Mouse (Mus musculus) frontal cortex, adult 2 months (tissue): ENCODE measurements at regions not wholly inside any gene's neighbourhood (a gene's known extent, or its start where the extent isn't known, plus 50 kb on each side); places are given as distances from the start of the nearest gene placed in this dataset.

ENCODE experiments used
- DNase-seq, 2 experiments: peaks; one replicate each; pipeline ENCODE4 v3.0.0; 2022; ENCODE audit warnings: low spot score in 1 of 2; ENCODE audit errors: extremely low spot score in 1 of 2

DNA sequence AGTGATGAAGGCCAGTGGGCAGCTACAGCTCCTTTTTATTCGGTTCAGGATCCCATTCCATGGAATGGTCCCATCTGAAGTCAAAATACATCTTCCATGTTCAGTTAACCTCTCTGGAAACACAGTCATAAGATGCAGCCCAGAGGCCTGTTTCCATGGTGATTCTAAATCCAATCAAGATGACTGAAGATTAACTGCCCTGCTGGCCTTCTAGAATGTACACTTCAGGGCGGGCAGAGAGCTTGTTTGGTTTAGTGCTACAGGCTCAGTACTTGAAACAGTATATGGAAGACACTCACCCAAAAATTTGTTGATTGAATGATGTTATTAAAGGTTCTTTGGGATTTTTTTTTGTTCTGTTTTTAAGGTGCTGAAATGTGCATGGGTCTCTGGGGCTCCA lies 148.0 kb upstream of the Mkln1 start:
- no peak for DNase-seq

DNA sequence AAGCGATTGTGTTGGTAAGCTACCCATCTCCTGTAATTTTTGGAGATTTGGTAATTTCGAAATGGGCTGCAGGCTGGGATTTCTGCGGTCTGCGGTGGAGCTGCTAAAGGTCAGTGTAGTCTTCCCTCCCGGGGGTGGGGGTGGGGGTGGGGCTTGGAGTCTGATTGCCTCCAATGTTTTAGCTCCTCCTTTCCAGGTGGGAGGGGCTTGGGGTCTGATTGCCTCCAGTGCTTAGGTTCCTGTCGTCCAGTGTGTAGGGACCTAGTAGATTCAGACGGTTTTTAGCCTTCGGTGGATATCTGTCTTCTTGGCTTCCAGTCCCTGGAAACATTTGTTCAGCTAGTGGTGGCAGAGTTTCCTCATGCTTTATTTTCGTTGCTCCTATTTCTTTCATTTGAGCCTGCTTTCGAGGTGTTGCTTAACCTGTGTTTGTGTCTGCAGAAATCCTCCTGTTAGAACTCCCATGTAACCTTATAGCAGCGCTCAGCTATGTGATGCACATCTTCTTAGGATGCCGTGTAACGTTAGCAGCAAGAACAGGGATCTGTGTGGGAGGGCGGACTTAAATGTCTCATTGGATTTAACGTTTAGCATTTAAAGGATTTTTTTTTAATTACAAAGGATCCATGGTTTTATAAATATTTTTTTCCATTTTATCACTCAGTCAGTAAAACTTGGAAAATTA lies 145.1 kb upstream of the Mkln1 start:
- no peak for DNase-seq

DNA sequence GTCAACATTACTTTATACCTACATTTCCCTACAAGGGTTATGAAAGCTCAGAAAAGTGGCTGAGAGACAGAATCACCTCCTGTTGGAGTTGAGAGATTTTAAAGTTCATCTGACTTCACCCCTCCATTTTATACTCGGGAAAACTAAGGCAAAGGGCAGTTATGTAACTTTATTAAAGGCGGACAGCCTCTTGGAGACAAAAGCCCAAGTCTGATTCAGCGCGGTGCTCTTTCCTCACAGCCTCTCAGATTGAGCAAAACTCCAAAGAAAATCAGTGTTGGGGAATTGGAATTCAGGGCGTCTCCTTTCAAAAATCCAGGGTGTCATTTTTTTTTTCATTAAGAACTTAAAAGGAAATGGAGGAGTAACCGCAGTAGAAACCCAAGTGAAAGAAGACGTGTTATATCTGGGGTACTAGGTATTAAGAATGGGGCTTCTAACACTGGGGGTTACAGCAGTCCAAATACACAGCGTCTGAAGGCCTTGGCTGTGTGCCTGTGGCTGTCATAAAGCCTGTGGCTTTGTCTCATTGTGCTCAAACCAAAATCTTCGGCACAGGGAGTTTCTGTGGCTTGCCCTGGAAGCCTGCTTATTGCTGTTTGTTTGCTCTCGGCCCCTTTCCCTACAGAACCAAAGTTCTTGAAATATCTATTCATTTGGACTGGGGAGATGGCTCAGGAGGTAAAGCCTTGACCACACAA lies 137.7 kb upstream of the Mkln1 start:
- no peak for DNase-seq

DNA sequence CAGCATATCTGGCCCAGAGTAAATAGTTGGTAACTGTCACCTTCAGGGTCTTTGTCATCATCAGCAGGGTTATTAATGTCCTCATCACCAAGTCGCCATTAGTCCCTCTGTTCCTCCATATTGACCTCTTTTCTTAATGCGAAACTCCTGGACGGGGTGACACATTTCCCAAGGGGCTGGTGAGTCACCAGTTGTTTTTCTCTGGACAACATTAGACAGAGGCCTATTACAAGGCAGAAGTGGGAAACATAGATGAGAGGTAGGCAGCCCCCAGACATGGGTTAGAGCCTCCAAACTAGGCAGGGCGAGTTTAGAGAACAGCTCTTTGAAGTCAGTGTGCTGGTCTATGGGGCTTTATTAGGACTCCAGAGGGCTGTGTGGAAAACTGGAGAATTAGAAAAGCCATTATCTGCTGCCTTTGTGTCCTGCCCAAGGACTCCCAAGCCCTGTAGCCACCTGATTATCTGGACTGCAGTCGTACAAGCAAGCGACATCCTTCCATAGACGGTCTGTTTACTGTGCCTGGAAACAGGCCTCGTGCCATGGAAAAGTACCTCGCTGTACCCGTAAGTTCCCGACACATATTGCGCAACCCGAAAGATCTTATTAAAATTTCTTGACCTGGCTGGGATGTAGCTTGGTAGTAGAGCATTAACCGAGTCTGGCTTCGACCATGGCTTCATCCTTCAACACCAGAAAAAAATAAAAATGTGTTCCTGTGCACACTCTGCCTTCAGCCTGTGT lies 136.6 kb upstream of the Mkln1 start:
- no peak for DNase-seq

DNA sequence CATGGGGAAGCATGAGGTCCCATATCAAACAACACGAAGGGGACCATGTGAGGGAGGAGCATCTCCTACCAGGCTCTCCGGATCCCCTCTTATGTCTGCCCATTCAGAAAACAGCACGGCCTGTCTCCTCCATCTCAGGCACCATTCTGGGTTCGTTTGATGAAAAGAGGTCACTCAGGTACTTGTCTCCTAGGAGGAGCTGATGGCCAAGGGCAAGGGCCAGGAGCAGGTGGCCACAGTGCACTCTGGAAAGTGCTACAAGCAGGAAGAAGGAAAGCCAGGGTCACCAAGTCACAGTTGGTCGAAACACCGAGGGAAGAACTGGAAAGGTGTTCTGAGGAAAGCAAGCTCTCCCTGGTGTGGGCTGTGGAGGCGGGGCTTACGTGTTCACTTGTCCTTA lies 135.9 kb upstream of the Mkln1 start:
- DNase-seq = no peak

DNA sequence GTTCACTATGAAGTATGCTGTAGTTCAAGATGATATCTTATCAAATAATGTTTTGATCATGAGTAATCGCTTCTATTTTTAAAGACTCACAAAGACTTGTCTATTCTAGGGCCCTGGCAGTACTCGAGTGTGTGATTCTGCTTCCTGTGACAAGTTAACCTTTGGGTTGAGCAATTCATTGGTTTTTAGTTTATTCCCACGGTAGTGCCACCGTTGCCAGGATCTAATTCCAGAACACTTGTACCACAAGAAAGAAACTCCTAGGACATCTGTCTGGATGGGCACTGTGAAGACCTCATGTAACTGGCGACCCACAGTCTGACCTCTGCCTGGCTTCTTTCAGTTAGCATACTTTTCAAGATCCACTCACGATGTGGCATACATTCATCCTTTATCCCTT lies 134.7 kb upstream of the Mkln1 start:
- no peak for DNase-seq

DNA sequence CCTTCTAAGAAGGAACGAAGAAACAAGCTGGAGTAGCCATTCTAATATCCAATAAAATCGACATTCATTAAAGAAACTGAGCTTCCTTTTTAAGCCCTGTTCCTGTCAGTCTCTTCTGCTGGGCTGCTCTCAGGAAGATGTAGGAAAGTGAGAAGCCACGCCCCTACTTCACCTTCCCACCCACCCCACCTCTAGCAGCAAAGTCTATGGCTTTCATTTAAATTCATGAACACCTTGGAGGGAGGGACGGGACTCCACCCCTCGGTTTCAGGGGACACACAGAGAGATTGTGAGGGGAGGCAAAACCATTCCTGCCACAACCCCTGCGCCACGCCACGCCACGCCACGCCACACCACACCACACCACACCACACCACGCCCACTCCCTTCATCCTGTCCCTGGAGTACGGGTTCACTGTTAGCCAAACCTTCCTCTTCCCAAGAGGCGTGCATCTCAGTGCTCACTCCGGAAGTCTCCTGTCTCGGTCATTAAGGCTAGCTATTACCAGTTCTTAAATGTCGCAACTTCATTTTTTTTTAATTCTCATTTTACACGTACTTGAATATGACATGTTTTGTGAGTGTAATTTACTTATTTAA lies 132.0 kb upstream of the Mkln1 start:
- no peak for DNase-seq

DNA sequence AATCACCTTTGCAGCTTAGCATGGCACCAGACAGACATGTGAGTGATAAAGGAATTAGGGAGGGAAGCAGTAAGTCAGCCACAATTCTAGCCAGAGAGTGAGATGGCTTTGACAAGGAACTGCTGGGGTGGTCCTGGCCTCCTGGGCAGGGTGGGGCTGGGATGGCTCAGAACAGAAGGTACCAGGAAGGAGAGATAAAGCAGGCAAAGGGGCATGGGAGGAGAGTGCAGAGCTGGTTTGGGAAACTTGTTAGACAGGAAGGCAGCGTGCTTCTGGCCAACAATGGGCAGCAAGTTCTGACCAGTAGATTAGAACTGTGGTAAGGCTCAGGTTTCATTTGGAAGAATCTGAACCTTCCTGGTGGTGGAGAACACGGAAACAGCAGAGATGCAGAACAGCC lies 130.5 kb upstream of the Mkln1 start:
- no peak for DNase-seq

DNA sequence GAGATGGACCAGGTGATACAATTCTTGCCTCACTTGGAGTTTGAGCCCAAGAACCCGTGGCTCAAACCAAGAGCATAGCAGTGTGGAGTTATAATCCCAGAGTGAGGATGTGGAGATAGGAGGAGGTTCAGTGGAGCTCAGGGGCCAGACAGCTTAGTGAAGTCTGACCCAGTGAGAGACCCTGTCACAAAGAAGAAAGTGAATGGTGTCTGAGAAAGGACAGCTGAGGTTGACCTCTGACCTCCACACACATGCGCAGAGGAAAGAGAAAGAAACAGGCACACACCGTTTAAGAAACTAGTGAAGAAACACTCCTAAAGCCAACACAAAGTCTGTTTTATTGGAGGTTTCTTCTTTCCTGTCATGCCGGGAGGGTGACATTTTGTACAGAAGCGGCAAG lies 124.7 kb upstream of the Mkln1 start:
- no peak for DNase-seq

DNA sequence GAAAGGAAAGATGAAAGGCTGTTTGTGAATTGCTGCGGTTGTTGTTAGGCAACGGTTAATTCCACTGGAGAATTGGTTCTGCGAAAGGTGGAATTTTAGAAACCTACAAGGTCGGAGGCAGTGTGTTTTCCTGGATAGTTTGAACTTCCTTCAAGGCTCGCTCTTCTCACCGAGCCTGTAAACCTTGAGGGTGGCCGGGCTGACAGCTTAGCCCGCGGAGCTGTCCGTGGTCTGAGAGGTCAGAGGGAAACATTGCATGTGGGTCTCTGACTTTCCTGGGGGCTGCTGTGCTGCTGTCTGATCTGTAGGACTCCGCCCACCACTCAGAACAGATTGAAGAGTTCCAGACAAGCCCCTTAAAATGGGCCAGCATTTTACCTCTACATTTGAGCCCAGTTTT lies 124.3 kb upstream of the Mkln1 start:
- DNase-seq = no peak

DNA sequence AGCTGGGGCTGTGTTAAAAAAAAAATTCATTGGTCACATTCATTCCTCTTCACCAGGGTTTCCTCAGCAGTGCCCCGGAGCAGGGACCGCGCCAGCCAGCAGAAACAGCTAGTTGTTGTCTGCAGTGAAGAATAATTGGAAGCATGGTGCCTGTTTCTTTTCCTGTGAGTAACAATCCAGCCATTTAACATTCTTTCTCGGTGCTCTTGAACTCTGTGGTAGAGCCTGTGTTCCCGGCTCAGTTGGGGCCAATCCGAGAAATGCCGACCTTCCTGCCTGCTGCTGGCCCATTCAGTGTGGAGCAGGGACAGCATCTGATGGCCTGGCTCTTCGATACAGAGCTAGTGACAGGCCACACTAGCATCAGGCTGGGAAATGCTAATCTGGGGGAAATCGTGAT lies 120.7 kb upstream of the Mkln1 start:
- no peak for DNase-seq

DNA sequence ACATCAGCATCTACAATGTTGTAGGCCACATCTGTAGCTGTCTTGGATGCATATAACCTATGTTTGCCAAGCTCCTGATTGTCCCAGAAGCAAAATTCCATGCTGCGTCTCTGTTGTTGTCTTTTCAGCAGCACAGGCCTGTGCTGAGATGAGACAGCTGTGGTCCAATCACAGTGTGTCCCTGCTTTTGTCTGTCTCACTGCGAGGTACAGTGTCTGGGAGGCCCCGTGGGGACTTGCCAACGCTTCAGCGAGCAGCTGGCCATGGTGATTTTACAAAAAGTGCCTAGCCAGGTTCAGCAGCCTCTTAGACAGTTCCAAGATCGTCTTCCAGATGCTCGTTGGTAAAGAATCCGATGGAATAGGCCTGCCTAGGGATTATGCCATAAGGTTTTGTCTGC lies 114.6 kb upstream of the Mkln1 start:
- no peak for DNase-seq

DNA sequence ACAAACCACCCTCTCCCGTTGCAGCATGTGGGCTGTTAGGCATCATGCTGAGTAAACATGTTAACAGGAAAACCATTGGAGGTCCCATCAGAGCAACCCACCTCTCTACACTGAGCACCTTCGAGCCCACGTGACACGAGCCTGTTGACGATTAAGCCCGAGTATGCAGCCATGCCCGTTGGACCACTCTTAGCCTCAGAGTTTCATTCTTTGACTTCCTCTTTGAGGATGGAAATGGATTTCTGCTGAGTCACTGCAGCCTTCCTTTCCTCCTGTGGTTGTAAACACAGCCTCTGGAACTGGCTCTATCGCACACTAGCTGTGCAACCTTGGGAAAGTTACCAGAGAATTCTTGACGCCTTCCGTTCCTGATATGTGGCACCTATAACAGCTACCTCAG lies 114.1 kb upstream of the Mkln1 start:
- no peak for DNase-seq

DNA sequence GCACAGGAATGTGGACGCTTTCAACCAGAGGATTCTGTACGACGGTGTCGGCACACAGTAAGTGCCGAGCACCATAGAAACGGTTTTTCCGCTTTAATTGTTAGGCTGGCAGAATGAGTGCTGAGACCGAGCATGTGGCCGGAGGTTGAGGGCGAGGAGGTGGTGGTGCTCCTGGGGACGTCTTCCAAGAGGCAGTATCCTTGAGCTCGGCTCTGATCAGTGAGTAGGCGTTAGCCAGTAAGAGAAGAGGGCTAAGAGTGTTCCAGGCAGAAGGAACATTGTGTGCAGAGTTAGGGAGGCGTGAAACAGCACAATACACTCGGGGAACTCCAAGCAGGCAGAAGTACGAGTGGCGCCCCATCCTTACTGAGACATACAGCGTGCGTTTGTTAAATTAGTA lies 113.5 kb upstream of the Mkln1 start:
- DNase-seq = peak; percentile 86 to 88

DNA sequence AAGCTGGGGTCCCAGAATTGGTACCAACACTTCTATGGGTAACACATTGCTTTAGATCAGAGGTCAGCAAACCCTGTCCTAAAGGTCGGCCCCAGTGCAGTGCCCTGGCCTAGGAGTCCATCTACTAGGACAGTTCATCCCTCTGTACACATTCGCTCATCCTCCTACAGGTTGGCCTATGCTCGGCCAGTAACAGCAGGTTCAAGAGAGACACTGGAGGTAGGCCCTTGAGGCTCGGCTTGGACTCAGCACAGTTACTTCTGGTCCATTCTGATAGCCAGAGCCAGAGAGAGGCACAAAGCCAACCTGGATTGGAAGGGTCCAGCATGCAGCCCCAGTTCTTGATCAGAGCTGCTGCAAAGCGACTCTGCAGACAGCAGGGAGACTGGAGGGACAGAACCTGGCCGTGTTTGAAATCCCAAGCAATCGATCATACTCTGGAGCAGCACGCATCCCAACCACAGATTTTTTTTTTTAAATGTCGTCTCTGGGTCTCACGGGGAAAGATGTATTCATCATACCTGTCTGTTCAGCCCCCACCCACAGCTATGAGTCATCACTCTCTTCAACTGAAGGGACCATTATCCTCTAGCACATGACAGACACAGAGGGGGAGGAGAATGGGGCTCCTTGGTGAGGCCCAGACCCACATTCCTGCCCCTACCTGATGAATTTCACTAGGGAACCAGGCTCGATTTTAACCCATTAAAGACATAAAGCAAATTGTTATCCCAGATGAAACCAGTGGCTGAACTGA lies 112.4 kb upstream of the Mkln1 start:
- DNase-seq = no peak

DNA sequence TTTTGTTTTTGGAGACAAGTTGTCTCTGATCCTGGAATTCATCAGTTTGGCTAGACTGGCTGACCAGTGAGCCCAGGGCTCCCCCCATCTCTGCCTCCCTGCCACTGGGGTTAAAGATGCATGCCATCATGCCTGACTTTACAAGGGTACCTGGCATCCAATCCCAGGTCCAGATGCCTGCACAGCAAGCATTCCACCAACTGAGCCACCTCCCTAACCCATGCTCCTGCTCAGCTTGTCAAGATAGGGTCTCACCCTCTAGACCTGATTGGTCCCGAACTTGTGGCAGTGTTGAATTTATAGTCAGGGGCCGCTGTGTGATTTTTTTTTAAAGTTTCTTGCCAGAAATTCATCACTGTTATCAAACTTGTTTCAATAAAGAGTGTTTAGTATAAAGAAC lies 111.4 kb upstream of the Mkln1 start:
- DNase-seq = no peak

DNA sequence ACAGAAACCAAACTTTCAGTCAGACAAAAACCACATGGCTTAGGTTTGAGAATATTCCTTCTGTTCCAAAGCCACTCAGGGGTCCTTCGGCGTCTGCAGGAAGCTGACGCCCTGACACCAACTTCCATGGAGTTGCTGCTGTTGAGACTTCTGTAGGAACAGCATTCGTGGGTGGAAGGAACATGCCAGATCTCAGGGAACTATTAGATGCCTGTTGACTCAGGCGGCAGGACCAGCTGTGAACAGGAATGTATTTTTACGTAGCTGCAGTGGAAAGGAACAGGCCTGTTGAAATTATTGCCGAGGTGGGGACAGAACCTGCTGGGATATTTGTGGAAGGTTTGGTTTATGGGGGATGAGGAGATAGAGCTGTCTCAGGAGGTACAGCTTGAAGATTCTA lies 110.8 kb upstream of the Mkln1 start:
- DNase-seq = peak; percentile 66 to 67

DNA sequence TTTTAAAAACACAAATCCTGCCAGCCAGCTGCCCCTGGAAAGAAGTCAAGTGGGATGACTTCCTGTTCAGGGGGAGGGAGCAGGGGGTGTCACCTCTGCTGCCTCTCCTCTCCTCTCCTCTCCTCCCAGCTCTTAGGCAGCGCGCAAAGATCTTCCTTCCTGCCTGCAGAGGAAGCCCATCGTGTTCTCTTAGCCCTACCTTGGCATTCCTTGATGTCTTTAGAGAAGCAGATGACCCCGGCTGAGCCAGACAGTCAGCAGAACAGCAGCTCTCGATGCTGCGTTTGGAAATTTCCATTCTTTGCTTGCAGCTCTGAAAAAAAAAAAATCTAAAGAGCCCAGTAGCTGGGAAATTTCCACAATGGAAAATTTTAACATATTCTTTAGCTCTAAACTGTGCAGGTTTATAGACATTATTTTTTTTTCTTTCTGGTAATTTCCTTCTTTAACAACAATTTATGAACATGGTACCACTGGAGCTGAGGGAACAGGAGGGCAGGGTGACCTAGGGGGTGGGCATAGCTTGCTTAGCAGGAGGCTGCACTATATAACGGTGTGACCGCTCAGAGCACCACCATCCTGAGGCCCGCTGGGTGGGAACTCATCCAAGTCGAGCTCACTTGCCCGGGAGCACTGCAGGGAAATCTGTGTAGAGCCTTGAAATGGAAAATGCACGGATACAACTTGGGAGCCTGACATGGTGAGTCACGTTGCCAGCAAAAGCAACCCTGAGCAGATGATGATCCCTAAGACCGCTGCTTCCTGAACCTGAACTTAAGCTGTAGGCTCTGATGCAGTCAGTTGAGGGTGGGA lies 109.9 kb upstream of the Mkln1 start:
- peak; percentile 59 to 73 for DNase-seq

DNA sequence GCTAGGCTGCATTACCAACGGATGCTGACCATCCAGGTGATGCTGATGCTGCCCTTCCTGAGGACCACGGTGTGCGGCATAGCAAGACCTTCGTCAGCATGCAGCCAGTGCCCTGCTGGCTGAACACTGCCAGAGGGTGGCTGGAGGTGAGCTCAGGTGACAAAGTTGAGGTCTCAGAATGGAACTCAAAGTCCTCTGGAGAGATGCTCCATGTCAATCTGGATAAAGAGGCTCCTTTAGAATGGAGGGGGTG lies 109.4 kb upstream of the Mkln1 start:
- no peak for DNase-seq

DNA sequence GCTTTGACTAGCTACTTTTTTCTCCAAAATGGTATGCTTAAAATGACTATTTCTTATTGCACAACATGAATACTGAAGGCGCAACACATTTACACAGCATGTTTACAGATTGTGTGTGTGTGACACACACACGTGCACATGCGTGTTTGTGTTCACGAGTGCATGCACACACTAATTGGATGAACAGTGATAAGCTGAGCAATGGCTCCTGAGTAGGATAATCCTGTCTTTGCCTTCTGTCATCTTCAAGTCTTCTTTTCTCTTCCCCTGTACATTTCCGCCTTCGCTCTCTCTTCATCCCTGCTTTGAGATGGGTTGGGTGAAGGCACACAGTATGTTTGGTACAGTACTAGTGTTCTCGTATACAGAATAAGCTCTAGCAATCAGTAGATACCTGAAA lies 106.5 kb upstream of the Mkln1 start:
- DNase-seq = no peak
